Comparison of ENCODE assay signal across 12 mouse cellular contexts in the genomic region with DNA sequence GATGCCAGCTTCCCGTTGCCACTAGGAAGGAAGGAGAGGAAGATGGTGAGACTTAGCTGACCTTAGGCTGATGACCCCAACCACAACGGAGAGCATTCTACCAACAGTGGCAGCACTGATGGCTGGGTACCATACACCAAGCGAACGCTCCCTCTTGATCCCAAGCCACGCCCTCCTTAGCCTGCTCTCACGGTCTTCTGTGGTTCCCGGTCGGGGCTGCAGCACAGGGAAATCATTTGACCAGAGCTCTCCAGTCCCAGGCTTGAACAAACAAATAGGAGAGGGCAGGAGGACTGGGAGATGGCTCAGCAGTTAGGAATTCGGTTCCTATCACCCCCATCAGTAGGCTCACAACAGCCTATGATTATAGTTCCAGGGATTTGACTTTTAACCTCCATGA.
"Had no signal": no experiment of that assay in that cellular context is flagged by ENCODE, and none has a peak within 500 bp of the region (broad histone marks: within the 10 kb centered on the region; RNA-seq: fewer than 3 reads in every experiment).

No protein-coding gene starts in this region.

- H3K36me3 ChIP-seq: limb, embryonic 12.5 days; liver, embryonic 13.5 days; neural tube, embryonic 12.5 days had no signal

- H3K27ac ChIP-seq: left cerebral cortex, adult 2 months; limb, embryonic 12.5 days; liver, embryonic 13.5 days; neural tube, embryonic 12.5 days had no signal

- H3K4me2 ChIP-seq: limb, embryonic 12.5 days; liver, embryonic 13.5 days; neural tube, embryonic 12.5 days had no signal

- H3K9ac ChIP-seq: limb, embryonic 12.5 days; liver, embryonic 13.5 days; liver, postnatal 0 days; neural tube, embryonic 12.5 days had no signal

- H3K9me3 ChIP-seq: limb, embryonic 12.5 days; liver, embryonic 13.5 days; neural tube, embryonic 12.5 days had no signal

- DNase-seq: kidney, adult 8-10 months; kidney, postnatal 25 days; liver; liver, embryonic 13.5 days; liver, postnatal 0 days; lung, postnatal 36 days; spleen, adult 18-20 months; thymus, adult 2 months; thymus, postnatal 25 days had no signal

- H3K4me1 ChIP-seq: limb, embryonic 12.5 days; liver, embryonic 13.5 days had no signal

- H3K27me3 ChIP-seq: limb, embryonic 12.5 days; liver, embryonic 13.5 days; neural tube, embryonic 12.5 days had no signal

- H3K4me3 ChIP-seq: left cerebral cortex, adult 2 months; limb, embryonic 12.5 days; liver, embryonic 13.5 days; neural tube, embryonic 12.5 days had no signal

- ATAC-seq: liver, postnatal 0 days had no signal
